Mouse (Mus musculus) ovary, adult 2 months (tissue): Measurements from ENCODE around the gene Suco. TPM values are rescaled to one million over a fixed set of nuclear protein-coding genes. Genes with fewer than 3 reads are reported as not detected.

ENCODE experiments used
- polyA plus RNA-seq: library from polyadenylated mRNA; depleted of rRNA; stranded (reverse); fragments of >200 nt; gene quantifications from 2 replicates; pipeline ENCODE4 v1.2.3, GENCODE M21; 2012; rRNA removed

Suco gene
- polyA plus RNA-seq = 3.2 and 3.8 TPM in 2 replicates

GRCm38 (mm10) chr1:161876553-161877447, at the start of gene Suco:
Suco (minus strand) TSS chr1:161876682.

GRCm38 (mm10) chr1:161788339-161788738, 88.1 kb downstream of the Suco start, which contains the start of gene Fasl:
Fasl (minus strand) TSS chr1:161788495.

Other genes with a start within 250 kb of the Suco start
- gene Fasl, start 88.2 kb downstream of the Suco start, polyA plus RNA-seq = not detected in 2 replicates
- gene Pigc, start 92.5 kb upstream of the Suco start, polyA plus RNA-seq = 24.0 and 24.7 TPM in 2 replicates
- gene 4930558K02Rik, start 103.0 kb upstream of the Suco start, polyA plus RNA-seq = not detected in 2 replicates